Mouse (Mus musculus) thymus, adult 2 months (tissue): Measurements from ENCODE around the gene Ezr. TPM values are rescaled to one million over a fixed set of nuclear protein-coding genes. Genes with fewer than 3 reads are reported as not detected.
"Not testable (repeated sequence)": the region's sequence is repeated elsewhere in the genome, so short reads cannot be mapped to it uniquely, and the experiment has no call there.

Experiments used
- DNase-seq: peaks from one replicate; pipeline ENCODE4 v3.0.0; 2021
- H3K27ac ChIP-seq: fragments of 200-500 bp; 2 replicates; pipeline ENCODE4 v1.5.1; 2012; ENCODE audit warnings: low read length, control low read depth; ENCODE audit not compliant: control insufficient read depth, insufficient read depth
- H3K27me3 ChIP-seq: fragments of 200-500 bp; 2 replicates; pipeline ENCODE4 v1.6.1; 2012; ENCODE audit warnings: mild to moderate bottlenecking, low read length, moderate library complexity, mixed read lengths; ENCODE audit not compliant: control insufficient read depth, insufficient read depth
- H3K36me3 ChIP-seq: fragments of 200-500 bp; 2 replicates; pipeline ENCODE4 v1.6.1; 2012; ENCODE audit warnings: mild to moderate bottlenecking, low read length, moderate library complexity; ENCODE audit not compliant: control insufficient read depth, insufficient read depth
- H3K4me1 ChIP-seq: fragments of 200-500 bp; replicated peaks from 2 replicates; pipeline ENCODE4 v1.6.1; 2012; ENCODE audit warnings: low read length; ENCODE audit not compliant: control insufficient read depth, insufficient read depth
- H3K4me3 ChIP-seq: fragments of 200-500 bp; 2 replicates; pipeline ENCODE4 v1.5.1; 2012; ENCODE audit warnings: mild to moderate bottlenecking, low read length, control low read depth, moderate library complexity; ENCODE audit not compliant: control insufficient read depth, insufficient read depth
- CTCF ChIP-seq: fragments of 200-500 bp; IDR thresholded peaks from 2 replicates; pipeline ENCODE4 v1.5.1; 2012; ENCODE audit warnings: mild to moderate bottlenecking, control low read depth, low read length, moderate library complexity, borderline replicate concordance; ENCODE audit not compliant: control insufficient read depth, poor library complexity, insufficient read depth; ENCODE audit errors: extremely low read depth
- WGBS: fragments of 180-500 bp; shearing (Covaris S2); methylation state at CpG from one replicate; pipeline ENCODE4 v1.1.7; 2018; 5-methylcytosine and 5-hydroxymethylcytosine counted together
- polyA plus RNA-seq: library from polyadenylated mRNA; depleted of rRNA; stranded (reverse); fragments of >200 nt; gene quantifications from 2 replicates; pipeline ENCODE4 v1.2.3, GENCODE M21; 2012

Ezr gene
- polyA plus RNA-seq, 1 experiment, result 149 TPM

GRCm38 (mm10) chr17:6703381-6704270 is 79.0 kb downstream of the Ezr start:
- H3K27me3 ChIP-seq, H3K27ac ChIP-seq, H3K36me3 ChIP-seq, H3K4me3 ChIP-seq, H3K4me1 ChIP-seq, DNase-seq: not testable (repeated sequence)
- WGBS, result 91% methylated on average over 9 of the region's 9 CpGs

DNA sequence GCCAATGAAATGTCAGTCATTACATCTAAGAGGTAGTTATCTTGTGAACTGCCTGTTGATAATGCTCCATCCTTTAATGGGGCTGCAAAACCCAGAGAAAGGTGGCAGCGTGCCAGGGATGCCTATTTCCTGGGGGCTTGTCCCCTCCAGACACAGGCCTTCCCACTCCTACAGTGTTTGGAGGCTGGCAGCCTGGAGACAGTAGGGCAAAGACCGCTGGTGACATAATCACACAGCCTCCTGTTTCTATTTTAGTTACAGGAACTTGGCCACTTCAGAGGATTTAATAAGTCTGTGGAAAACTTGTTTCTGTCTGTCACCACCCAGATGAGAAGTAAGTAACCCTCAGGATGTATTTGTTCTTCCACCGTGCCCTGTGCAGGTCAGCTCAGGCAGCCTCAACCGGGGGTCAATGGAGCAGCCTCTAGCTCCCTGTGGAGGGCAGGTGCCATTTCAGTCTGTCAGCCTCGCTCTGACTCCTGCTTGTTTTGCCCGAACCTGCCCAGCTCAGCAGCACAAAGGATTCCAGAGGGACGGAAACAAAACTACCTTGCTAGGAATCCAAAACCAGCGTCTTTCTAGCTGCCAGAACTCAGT is 79.9 kb downstream of the Ezr start:
- not testable (repeated sequence) for H3K36me3 ChIP-seq, H3K4me3 ChIP-seq, H3K27ac ChIP-seq, H3K4me1 ChIP-seq, DNase-seq, H3K27me3 ChIP-seq
- 37% methylated on average over 2 of the region's 8 CpGs for WGBS

DNA sequence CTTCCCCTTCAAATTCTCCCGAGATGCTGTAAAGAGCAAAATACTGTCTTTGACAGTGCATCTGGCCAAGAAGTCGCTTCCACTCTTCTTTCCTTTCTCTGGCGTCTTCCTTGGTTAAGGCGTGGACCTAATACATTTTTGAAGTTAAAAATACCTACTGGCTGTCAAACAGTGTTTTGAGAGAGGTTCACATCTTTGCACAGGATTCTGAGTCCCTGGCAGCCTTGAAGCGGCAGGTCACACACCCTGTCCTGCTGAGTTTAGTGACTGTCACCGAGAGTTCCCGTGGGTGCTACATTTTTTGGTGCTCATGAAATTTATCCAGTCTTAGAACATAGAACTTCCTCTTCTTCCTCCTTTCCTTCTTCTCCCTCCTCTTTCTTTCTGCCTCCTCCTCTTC is 82.5 kb downstream of the Ezr start:
- WGBS, result 64% methylated on average over 4 of the region's 7 CpGs
- not testable (repeated sequence) for H3K4me1 ChIP-seq, DNase-seq, H3K36me3 ChIP-seq, H3K4me3 ChIP-seq, H3K27ac ChIP-seq, H3K27me3 ChIP-seq

- DNase-seq, H3K4me1 ChIP-seq, H3K27me3 ChIP-seq, H3K36me3 ChIP-seq, H3K4me3 ChIP-seq, H3K27ac ChIP-seq: not testable (repeated sequence)
- 96% methylated on average over 9 of the region's 9 CpGs for WGBS
Measured at GRCm38 (mm10) chr17:6699502-6699901, 83.1 kb downstream of the Ezr start.

- not testable (repeated sequence) for H3K36me3 ChIP-seq, H3K4me3 ChIP-seq, H3K27me3 ChIP-seq, H3K4me1 ChIP-seq, H3K27ac ChIP-seq
- WGBS, result 43% methylated on average over 4 of the region's 4 CpGs
- peak; percentile 60 for DNase-seq
- peak; percentile 54; the same call in 1 of the 2 replicates for TF ChIP-seq CTCF
Measured at GRCm38 (mm10) chr17:6697224-6697775, 85.3 kb downstream of the Ezr start.

GRCm38 (mm10) chr17:6696521-6696920 is 86.1 kb downstream of the Ezr start:
- not testable (repeated sequence) for H3K4me3 ChIP-seq, H3K27me3 ChIP-seq, H3K36me3 ChIP-seq, DNase-seq, H3K4me1 ChIP-seq, H3K27ac ChIP-seq
- WGBS, result 84% methylated on average over 8 of the region's 8 CpGs

DNA sequence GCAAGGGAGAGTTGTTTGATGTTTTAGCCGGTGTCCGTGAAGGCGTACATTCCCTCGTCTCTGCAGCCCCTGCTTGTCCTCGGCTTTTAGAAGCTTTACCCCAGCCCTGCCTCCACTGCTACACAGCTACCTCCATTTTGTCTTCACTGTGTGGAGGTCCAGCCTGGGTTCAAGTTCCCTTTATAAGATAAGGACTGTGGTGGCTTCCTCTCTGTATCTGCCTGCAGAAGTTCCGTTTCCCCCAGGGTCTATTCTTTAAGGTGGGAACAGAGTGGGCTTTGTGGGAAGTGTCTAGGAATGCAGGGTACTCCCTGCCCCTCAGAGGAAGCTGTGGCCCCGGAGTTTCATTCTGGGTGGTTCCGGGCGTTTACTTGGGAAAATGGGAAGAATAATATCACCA is 86.9 kb downstream of the Ezr start:
- WGBS, result 93% methylated on average over 9 of the region's 9 CpGs
- H3K4me3 ChIP-seq, H3K36me3 ChIP-seq, DNase-seq, H3K4me1 ChIP-seq, H3K27me3 ChIP-seq, H3K27ac ChIP-seq: not testable (repeated sequence)

- peak; percentile 97 for DNase-seq
Measured at GRCm38 (mm10) chr17:6691596-6691995, 91.0 kb downstream of the Ezr start.

DNA sequence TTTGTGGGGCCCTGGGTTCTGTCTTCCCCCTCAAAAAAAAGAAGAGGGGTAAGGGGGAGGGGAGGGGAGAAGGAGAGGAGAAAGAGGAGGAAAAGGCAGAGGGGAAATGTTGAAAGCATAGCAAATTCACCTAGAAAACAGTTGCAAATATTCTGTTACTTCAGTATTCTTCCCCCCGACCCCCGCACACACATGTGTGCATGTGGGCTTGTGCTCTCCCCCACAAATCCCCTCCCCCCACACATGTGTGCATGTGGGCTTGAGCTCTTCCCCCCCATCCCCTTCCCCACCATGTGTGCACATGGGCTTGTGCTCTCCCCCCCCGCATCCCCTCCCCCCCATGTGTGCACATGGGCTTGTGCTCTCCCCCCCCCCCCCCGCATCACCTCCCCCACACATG is 93.2 kb downstream of the Ezr start:
- 78% methylated on average over 4 of the region's 4 CpGs for WGBS
- DNase-seq, result peak; percentile 52

More at GRCm38 (mm10) chr17:6691596-6691995, 91.0 kb downstream of the Ezr start:
- H3K36me3 ChIP-seq, H3K4me3 ChIP-seq, H3K27ac ChIP-seq, H3K27me3 ChIP-seq: not testable (repeated sequence)
- peaks cover 25% of the 10 kb centered on the region for H3K4me1 ChIP-seq
- 15% methylated on average over 2 of the region's 2 CpGs for WGBS

More for the DNA sequence above, 93.2 kb downstream of the Ezr start:
- not testable (repeated sequence) for H3K27me3 ChIP-seq, H3K4me3 ChIP-seq, H3K36me3 ChIP-seq
- H3K27ac ChIP-seq, result peak overlapping the region; percentile 62
- H3K4me1 ChIP-seq, result peaks cover 27% of the 10 kb centered on the region
